Mouse (Mus musculus): ENCODE measurements at regions not wholly inside any gene's neighbourhood (a gene's known extent, or its start where the extent isn't known, plus 50 kb on each side); places are given as distances from the start of the nearest gene placed in this dataset.

GRCm38 (mm10) chr3:42006672-42007265 is 264.4 kb downstream of the D3Ertd751e start:
- H3K36me3 ChIP-seq (replicated peaks; ENCODE audit: control insufficient read depth, insufficient read depth) = no peaks in the 10 kb centered on the region
- no peak overlapping the region for H3K4me3 ChIP-seq (replicated peaks; ENCODE audit: low read length)
- no peaks in the 10 kb centered on the region for H3K9me3 ChIP-seq (ENCODE audit: control insufficient read depth, low read length)
- H3K27ac ChIP-seq = no peak overlapping the region
- DNase-seq (ENCODE audit: low spot score) (no peak), ATAC-seq (ENCODE audit: low FRiP score) (no peak)
- 84% methylated on average over 5 of the region's 5 CpGs for WGBS
- no peaks in the 10 kb centered on the region for H3K27me3 ChIP-seq (ENCODE audit: control insufficient read depth, insufficient read depth, low read length)
- H3K4me2 ChIP-seq (replicated peaks) = no peak overlapping the region
- H3K4me1 ChIP-seq (replicated peaks; ENCODE audit: control insufficient read depth, insufficient read depth, low read length) = no peaks in the 10 kb centered on the region
- H3K9ac ChIP-seq = no peak overlapping the region

GRCm38 (mm10) chr3:42023187-42023586 is 280.8 kb downstream of the D3Ertd751e start:
- Histone ChIP-seq H3K27ac (no peak overlapping the region), H3K4me1 (replicated peaks; ENCODE audit: control insufficient read depth, insufficient read depth, low read length) (no peaks in the 10 kb centered on the region), H3K36me3 (replicated peaks; ENCODE audit: control insufficient read depth, insufficient read depth) (no peaks in the 10 kb centered on the region), H3K27me3 (ENCODE audit: control insufficient read depth, insufficient read depth, low read length) (no peaks in the 10 kb centered on the region), H3K4me2 (replicated peaks) (no peak overlapping the region), H3K4me3 (replicated peaks; ENCODE audit: low read length) (no peak overlapping the region), H3K9me3 (ENCODE audit: control insufficient read depth, low read length) (no peaks in the 10 kb centered on the region), H3K9ac (no peak overlapping the region)
- ATAC-seq (ENCODE audit: low FRiP score) (no peak), DNase-seq (ENCODE audit: low spot score) (no peak)
- 84% methylated on average over 5 of the region's 5 CpGs for WGBS

DNA sequence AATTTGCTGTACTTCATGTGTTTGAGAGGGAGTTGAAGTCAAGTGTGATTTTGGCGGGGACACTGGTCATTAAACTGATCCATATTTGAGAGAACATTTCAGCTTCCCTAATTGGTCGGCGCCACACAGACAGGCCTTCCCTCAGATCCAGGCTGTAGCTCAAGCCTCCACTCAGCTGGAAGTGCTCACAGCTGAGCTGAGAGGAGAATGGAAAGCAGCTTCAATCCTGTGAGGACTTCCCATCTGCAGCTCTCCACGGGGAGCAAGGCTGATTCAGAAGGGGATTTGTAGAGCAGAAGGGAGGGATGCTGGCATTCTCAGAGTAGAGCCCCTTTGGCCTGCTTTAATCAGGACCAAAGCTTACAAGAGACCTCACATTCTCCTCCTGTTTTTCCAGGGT is 297.2 kb downstream of the D3Ertd751e start:
- ATAC-seq (ENCODE audit: low FRiP score) (no peak), DNase-seq (ENCODE audit: low spot score) (no peak)
- WGBS = 36% methylated on average over 4 of the region's 4 CpGs
- H3K36me3 ChIP-seq (replicated peaks; ENCODE audit: control insufficient read depth, insufficient read depth) = no peaks in the 10 kb centered on the region
- no peak overlapping the region for H3K27ac ChIP-seq
- H3K4me1 ChIP-seq (replicated peaks; ENCODE audit: control insufficient read depth, insufficient read depth, low read length) = no peaks in the 10 kb centered on the region
- H3K4me2 ChIP-seq (replicated peaks) = no peak overlapping the region
- no peak overlapping the region for H3K9ac ChIP-seq
- H3K4me3 ChIP-seq (replicated peaks; ENCODE audit: low read length) = no peak overlapping the region
- no peaks in the 10 kb centered on the region for H3K9me3 ChIP-seq (ENCODE audit: control insufficient read depth, low read length)
- no peaks in the 10 kb centered on the region for H3K27me3 ChIP-seq (ENCODE audit: control insufficient read depth, insufficient read depth, low read length)

- no peak overlapping the region for H3K27ac ChIP-seq
- H3K4me3 ChIP-seq (replicated peaks; ENCODE audit: low read length) = no peak overlapping the region
- WGBS = 74% methylated on average over 2 of the region's 2 CpGs
- H3K9me3 ChIP-seq (ENCODE audit: control insufficient read depth, low read length) = no peaks in the 10 kb centered on the region
- H3K27me3 ChIP-seq (ENCODE audit: control insufficient read depth, insufficient read depth, low read length) = no peaks in the 10 kb centered on the region
- DNase-seq (ENCODE audit: low spot score) (no peak), ATAC-seq (ENCODE audit: low FRiP score) (no peak)
- no peaks in the 10 kb centered on the region for H3K4me1 ChIP-seq (replicated peaks; ENCODE audit: control insufficient read depth, insufficient read depth, low read length)
- no peak overlapping the region for H3K4me2 ChIP-seq (replicated peaks)
- H3K36me3 ChIP-seq (replicated peaks; ENCODE audit: control insufficient read depth, insufficient read depth) = no peaks in the 10 kb centered on the region
- no peak overlapping the region for H3K9ac ChIP-seq
Measured at GRCm38 (mm10) chr3:42040270-42040812, 297.9 kb downstream of the D3Ertd751e start.

DNA sequence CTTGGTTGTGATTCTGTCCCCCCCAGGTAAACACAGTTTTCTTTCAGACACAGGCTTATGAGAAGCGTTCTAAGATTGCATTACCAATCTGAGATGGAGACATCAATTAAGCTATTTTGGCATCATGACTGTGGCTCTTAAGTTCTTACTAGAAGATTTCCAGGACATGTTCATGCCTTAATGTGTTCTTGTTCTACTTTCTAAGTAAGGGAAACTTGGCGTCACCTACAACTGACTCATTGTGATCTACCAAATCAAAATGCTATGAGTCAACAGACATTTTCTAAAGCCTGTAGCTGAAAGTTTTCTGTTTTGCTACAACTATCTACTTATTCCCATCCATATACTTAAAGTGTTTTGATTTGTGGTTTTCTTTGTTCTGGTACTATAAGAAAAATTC is 298.5 kb downstream of the D3Ertd751e start:
- DNase-seq (ENCODE audit: low spot score) (no peak), ATAC-seq (ENCODE audit: low FRiP score) (no peak)
- 94% methylated on average over 2 of the region's 2 CpGs for whole genome bisulfite sequencing
- Histone ChIP-seq H3K27ac (no peak overlapping the region), H3K4me1 (replicated peaks; ENCODE audit: control insufficient read depth, insufficient read depth, low read length) (no peaks in the 10 kb centered on the region), H3K36me3 (replicated peaks; ENCODE audit: control insufficient read depth, insufficient read depth) (no peaks in the 10 kb centered on the region), H3K9me3 (ENCODE audit: control insufficient read depth, low read length) (no peaks in the 10 kb centered on the region), H3K4me3 (replicated peaks; ENCODE audit: low read length) (no peak overlapping the region), H3K27me3 (ENCODE audit: control insufficient read depth, insufficient read depth, low read length) (no peaks in the 10 kb centered on the region), H3K4me2 (replicated peaks) (no peak overlapping the region), H3K9ac (no peak overlapping the region)

DNA sequence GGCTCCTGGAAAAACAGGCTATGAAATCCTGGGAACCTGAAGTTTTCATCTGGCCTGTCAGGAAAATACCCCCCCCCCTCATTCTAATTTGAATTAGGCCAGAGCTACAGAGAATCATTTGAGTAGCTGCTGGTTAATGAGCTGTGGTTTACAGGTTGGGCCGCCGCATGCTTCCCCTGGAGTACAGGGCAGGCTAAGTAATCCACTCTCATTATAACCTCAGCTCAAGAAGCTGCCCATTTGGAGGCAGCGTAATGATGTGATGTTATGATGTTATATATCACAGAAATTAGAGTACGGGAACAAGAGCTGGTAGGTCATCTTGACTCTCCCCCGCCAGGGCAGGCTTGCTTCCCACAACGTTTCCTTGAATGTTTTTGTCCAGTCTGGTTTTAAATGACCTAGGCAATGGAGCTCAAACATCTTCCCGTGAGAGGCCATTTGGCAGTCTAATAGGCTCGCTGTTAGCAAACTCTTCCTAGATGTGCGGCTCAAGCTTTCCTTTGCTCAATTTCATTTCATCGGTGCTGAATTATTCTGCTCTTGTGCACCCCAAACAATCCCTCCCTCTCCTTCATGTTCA is 315.0 kb downstream of the D3Ertd751e start:
- H3K9ac ChIP-seq = no peak overlapping the region
- no peaks in the 10 kb centered on the region for H3K27me3 ChIP-seq (ENCODE audit: control insufficient read depth, insufficient read depth, low read length)
- no peak overlapping the region for H3K4me3 ChIP-seq (replicated peaks; ENCODE audit: low read length)
- no peak for DNase-seq (ENCODE audit: low spot score)
- H3K27ac ChIP-seq = no peak overlapping the region
- no peaks in the 10 kb centered on the region for H3K9me3 ChIP-seq (ENCODE audit: control insufficient read depth, low read length)
- H3K36me3 ChIP-seq (replicated peaks; ENCODE audit: control insufficient read depth, insufficient read depth) = no peaks in the 10 kb centered on the region
- H3K4me1 ChIP-seq (replicated peaks; ENCODE audit: control insufficient read depth, insufficient read depth, low read length) = no peaks in the 10 kb centered on the region
- WGBS = 82% methylated on average over 10 of the region's 10 CpGs
- H3K4me2 ChIP-seq (replicated peaks) = no peak overlapping the region
- 0 out of 2 replicates have a peak, but pooled peaks have one; percentile 27 for ATAC-seq (ENCODE audit: low FRiP score)

GRCm38 (mm10) chr3:42065093-42065935 is 322.9 kb downstream of the D3Ertd751e start:
- Histone ChIP-seq H3K27ac (peak overlapping the region; percentile 5; the same call in 1 of the 2 replicates), H3K36me3 (replicated peaks; ENCODE audit: control insufficient read depth, insufficient read depth) (no peaks in the 10 kb centered on the region), H3K9me3 (ENCODE audit: control insufficient read depth, low read length) (no peaks in the 10 kb centered on the region), H3K27me3 (ENCODE audit: control insufficient read depth, insufficient read depth, low read length) (no peaks in the 10 kb centered on the region), H3K4me2 (replicated peaks) (no peak overlapping the region), H3K4me1 (replicated peaks; ENCODE audit: control insufficient read depth, insufficient read depth, low read length) (no peaks in the 10 kb centered on the region), H3K9ac (no peak overlapping the region), H3K4me3 (replicated peaks; ENCODE audit: low read length) (no peak overlapping the region)
- DNase-seq (ENCODE audit: low spot score) (no peak), ATAC-seq (ENCODE audit: low FRiP score) (peak; percentile 83)
- 15% methylated on average over 7 of the region's 7 CpGs for WGBS

GRCm38 (mm10) chr3:42065962-42066361 is 323.6 kb downstream of the D3Ertd751e start:
- no peaks in the 10 kb centered on the region for H3K36me3 ChIP-seq (replicated peaks; ENCODE audit: control insufficient read depth, insufficient read depth)
- peak overlapping the region; percentile 5; the same call in 1 of the 2 replicates for H3K27ac ChIP-seq
- no peaks in the 10 kb centered on the region for H3K27me3 ChIP-seq (ENCODE audit: control insufficient read depth, insufficient read depth, low read length)
- H3K9ac ChIP-seq = no peak overlapping the region
- DNase-seq (ENCODE audit: low spot score) (no peak), ATAC-seq (ENCODE audit: low FRiP score) (no peak)
- no peak overlapping the region for H3K4me3 ChIP-seq (replicated peaks; ENCODE audit: low read length)
- no peaks in the 10 kb centered on the region for H3K9me3 ChIP-seq (ENCODE audit: control insufficient read depth, low read length)
- 14% methylated on average over 3 of the region's 3 CpGs for WGBS
- no peak overlapping the region for H3K4me2 ChIP-seq (replicated peaks)
- no peaks in the 10 kb centered on the region for H3K4me1 ChIP-seq (replicated peaks; ENCODE audit: control insufficient read depth, insufficient read depth, low read length)

DNA sequence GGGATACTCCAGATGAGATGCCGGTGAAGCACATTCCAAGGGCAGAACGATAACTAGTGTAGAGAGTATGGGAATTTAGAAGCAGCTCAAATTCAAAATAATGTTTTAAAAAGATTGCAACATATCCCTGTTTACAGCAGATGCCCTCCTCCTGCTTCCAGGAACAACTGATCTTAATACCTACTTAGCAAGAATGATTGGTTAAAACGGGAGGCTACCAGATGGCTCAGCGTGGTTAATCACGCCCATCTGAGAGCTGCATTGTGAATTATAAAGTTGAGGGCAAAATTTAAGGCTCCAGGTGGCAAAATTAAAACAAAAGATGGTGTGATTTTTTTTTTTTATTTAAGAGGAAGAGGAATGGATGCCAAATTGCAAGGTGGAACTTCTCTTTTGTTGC is 324.6 kb downstream of the D3Ertd751e start:
- H3K27ac ChIP-seq = no peak overlapping the region
- no peak overlapping the region for H3K4me3 ChIP-seq (replicated peaks; ENCODE audit: low read length)
- H3K4me1 ChIP-seq (replicated peaks; ENCODE audit: control insufficient read depth, insufficient read depth, low read length) = no peaks in the 10 kb centered on the region
- no peak overlapping the region for H3K9ac ChIP-seq
- H3K27me3 ChIP-seq (ENCODE audit: control insufficient read depth, insufficient read depth, low read length) = no peaks in the 10 kb centered on the region
- H3K4me2 ChIP-seq (replicated peaks) = no peak overlapping the region
- DNase-seq (ENCODE audit: low spot score) (no peak), ATAC-seq (ENCODE audit: low FRiP score) (no peak)
- WGBS = 85% methylated on average over 5 of the region's 5 CpGs
- no peaks in the 10 kb centered on the region for H3K9me3 ChIP-seq (ENCODE audit: control insufficient read depth, low read length)
- H3K36me3 ChIP-seq (replicated peaks; ENCODE audit: control insufficient read depth, insufficient read depth) = no peaks in the 10 kb centered on the region
